Mouse (Mus musculus) neural tube, embryonic 15.5 days (tissue): ENCODE data around the gene Slc18b1. TPM values are rescaled to one million over a fixed set of nuclear protein-coding genes. Genes with fewer than 3 reads are reported as not detected.

Source experiments
- ATAC-seq: fragments of 200-750 bp; cut with Nextera tagmentation; 2 replicates; pipeline ENCODE4 v1.8.0; 2017; ENCODE audit warnings: mild to moderate bottlenecking, moderate TSS enrichment, moderate library complexity; ENCODE audit not compliant: low FRiP score
- H3K27ac ChIP-seq: fragments of 300-500 bp; sonication (generic); replicated peaks from 2 replicates; pipeline ENCODE4 v1.5.1; 2015; ENCODE audit warnings: mild to moderate bottlenecking, inconsistent platforms
- H3K27me3 ChIP-seq: fragments of 300-500 bp; sonication (generic); replicated peaks from 2 replicates; pipeline ENCODE4 v1.6.1; 2015; ENCODE audit warnings: inconsistent platforms
- H3K36me3 ChIP-seq: fragments of 300-500 bp; sonication (generic); 2 replicates; pipeline ENCODE4 v1.6.1; 2015; ENCODE audit warnings: inconsistent platforms
- H3K4me1 ChIP-seq: fragments of 300-500 bp; sonication (generic); 2 replicates; pipeline ENCODE4 v1.6.1; 2015; ENCODE audit warnings: inconsistent platforms
- H3K4me2 ChIP-seq: fragments of 300-500 bp; sonication (generic); 2 replicates; pipeline ENCODE4 v1.6.1; 2015; ENCODE audit warnings: inconsistent platforms, mild to moderate bottlenecking, moderate library complexity
- H3K4me3 ChIP-seq: fragments of 300-500 bp; sonication (generic); replicated peaks from 2 replicates; pipeline ENCODE4 v1.5.1; 2015; ENCODE audit warnings: mild to moderate bottlenecking, inconsistent platforms
- H3K9ac ChIP-seq: fragments of 300-500 bp; sonication (generic); replicated peaks from 2 replicates; pipeline ENCODE4 v1.6.1; 2015; ENCODE audit warnings: mild to moderate bottlenecking, inconsistent platforms
- H3K9me3 ChIP-seq: fragments of 300-500 bp; sonication (generic); replicated peaks from 2 replicates; pipeline ENCODE4 v1.6.1; 2016; ENCODE audit warnings: inconsistent platforms
- WGBS: fragments of 180-500 bp; shearing (Covaris S2); methylation state at CpG from one replicate; pipeline ENCODE4 v1.1.7; 2015; ENCODE audit warnings: mixed read lengths; 5-methylcytosine and 5-hydroxymethylcytosine counted together
- polyA plus RNA-seq: library from polyadenylated mRNA; unstranded; fragments of >200 nt; fragmentation: Nextera tagmentation; extraction: Ambion mirVana; gene quantifications from 2 replicates; pipeline ENCODE4 v1.2.1, GENCODE M21; 2015

Slc18b1 gene
- polyA plus RNA-seq, 1 experiment from 2014 or later, result 21.1 TPM

- Histone ChIP-seq H3K4me1 (no peaks in the 10 kb centered on the region), H3K27me3 (no peaks in the 10 kb centered on the region), H3K36me3 (peaks cover 13% of the 10 kb centered on the region; the same call in 1 of the 2 replicates), H3K9me3 (no peaks in the 10 kb centered on the region), H3K4me3 (no peak overlapping the region), H3K27ac (no peak overlapping the region), H3K9ac (no peak overlapping the region), H3K4me2 (no peak overlapping the region)
- ATAC-seq, result 0 out of 2 replicates have a peak, but pooled peaks have one; percentile 17
These were observed 15.6 kb downstream of the Slc18b1 start for GRCm38 (mm10) chr10:23812438-23812759.

DNA sequence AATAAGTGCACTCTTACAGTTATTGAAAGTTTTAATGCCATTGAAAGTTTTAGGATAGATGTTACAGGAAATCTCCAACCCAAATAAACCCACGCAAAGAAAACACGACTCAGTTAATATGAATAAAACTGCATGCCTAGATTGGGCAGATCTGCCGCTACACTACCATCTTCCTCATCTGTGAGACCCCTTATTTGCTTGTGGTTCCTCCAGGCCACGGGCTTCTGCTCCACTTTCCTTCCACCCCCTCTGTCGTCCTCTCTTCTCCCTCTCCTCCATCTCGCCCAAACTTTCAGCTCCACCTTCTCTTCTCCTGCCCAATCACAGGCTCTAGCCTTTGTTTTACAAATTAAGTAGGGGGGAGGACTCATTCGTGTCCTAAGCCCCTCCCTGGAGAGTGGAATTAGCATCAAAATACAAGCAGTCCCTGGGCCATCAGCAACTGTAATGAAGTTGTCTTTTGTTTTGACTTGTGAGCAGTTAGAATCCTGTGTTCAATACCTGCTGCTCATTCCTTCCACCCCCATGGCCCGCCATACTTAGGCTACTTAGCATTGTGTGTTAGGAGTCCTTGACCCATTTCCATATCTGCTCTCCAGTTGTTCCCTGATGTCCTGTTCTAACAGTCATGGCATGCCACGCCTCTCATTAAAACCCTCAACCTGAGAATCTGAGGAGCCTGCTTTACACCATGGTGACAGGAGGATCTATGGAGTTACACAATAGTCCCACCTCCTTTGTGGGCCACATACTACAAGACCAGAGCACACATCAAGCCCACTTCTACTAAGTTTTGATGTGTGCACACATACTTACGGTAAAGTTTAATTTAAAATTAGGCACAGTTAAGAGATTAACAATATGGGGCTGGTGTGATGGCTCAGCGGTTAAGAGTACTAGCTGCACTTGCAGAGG, 16.3 kb downstream of the Slc18b1 start:
- H3K4me1 ChIP-seq, result no peaks in the 10 kb centered on the region
- 55% methylated on average over 11 of the region's 11 CpGs for WGBS
- no peak overlapping the region for H3K4me3 ChIP-seq
- H3K9me3 ChIP-seq, result no peaks in the 10 kb centered on the region
- H3K4me2 ChIP-seq, result no peak overlapping the region
- ATAC-seq, result no peak
- no peak overlapping the region for H3K27ac ChIP-seq
- H3K9ac ChIP-seq, result no peak overlapping the region
- H3K36me3 ChIP-seq, result peaks cover 13% of the 10 kb centered on the region; the same call in 1 of the 2 replicates
- H3K27me3 ChIP-seq, result no peaks in the 10 kb centered on the region

- no peak; the same call in 1 of the 2 replicates for ATAC-seq
- 60% methylated on average over 1 of the region's 1 CpGs for WGBS
These were observed 18.4 kb downstream of the Slc18b1 start for GRCm38 (mm10) chr10:23815168-23815567.

DNA sequence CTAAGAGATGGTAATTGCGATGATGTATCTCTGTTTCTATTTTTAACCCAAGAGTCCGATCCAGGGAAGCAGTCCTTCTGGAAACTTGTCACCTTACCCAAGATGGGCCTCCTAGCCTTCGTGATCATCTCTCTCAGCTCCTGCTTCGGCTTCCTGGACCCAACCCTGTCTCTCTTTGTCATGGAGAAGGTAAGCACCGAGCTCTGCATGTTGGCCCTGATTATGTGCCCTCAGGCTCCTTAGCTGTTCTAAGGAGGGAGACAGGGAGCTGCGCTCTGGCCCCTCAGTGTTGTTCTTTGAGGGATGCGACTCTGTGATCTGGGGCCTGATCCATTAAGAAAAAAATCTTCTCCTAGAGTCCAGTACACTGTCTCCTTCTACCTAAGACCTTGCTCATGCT, 19.5 kb downstream of the Slc18b1 start:
- no peaks in the 10 kb centered on the region for H3K27me3 ChIP-seq
- peaks cover 34% of the 10 kb centered on the region; the same call in 1 of the 2 replicates for H3K36me3 ChIP-seq
- H3K4me2 ChIP-seq, result no peak overlapping the region
- no peaks in the 10 kb centered on the region for H3K4me1 ChIP-seq
- H3K9me3 ChIP-seq, result no peaks in the 10 kb centered on the region
- WGBS, result 94% methylated on average over 7 of the region's 7 CpGs
- H3K27ac ChIP-seq, result no peak overlapping the region
- no peak for ATAC-seq
- H3K9ac ChIP-seq, result no peak overlapping the region
- no peak overlapping the region for H3K4me3 ChIP-seq

More at GRCm38 (mm10) chr10:23815168-23815567, 18.4 kb downstream of the Slc18b1 start:
- Histone ChIP-seq H3K9ac (no peak overlapping the region), H3K36me3 (peaks cover 29% of the 10 kb centered on the region; the same call in 1 of the 2 replicates), H3K4me1 (no peaks in the 10 kb centered on the region), H3K4me2 (no peak overlapping the region), H3K9me3 (no peaks in the 10 kb centered on the region), H3K27ac (no peak overlapping the region), H3K4me3 (no peak overlapping the region), H3K27me3 (no peaks in the 10 kb centered on the region)

GRCm38 (mm10) chr10:23826516-23826915, 29.7 kb downstream of the Slc18b1 start:
- no peak overlapping the region for H3K4me3 ChIP-seq
- 88% methylated on average over 7 of the region's 7 CpGs for WGBS
- H3K27me3 ChIP-seq, result no peaks in the 10 kb centered on the region
- no peak overlapping the region for H3K4me2 ChIP-seq
- H3K9me3 ChIP-seq, result no peaks in the 10 kb centered on the region
- H3K4me1 ChIP-seq, result no peaks in the 10 kb centered on the region
- H3K36me3 ChIP-seq, result peaks cover 61% of the 10 kb centered on the region
- H3K27ac ChIP-seq, result no peak overlapping the region
- no peak for ATAC-seq
- no peak overlapping the region for H3K9ac ChIP-seq

- 82% methylated on average over 9 of the region's 9 CpGs for WGBS
- Histone ChIP-seq H3K4me3 (no peak overlapping the region), H3K27me3 (no peaks in the 10 kb centered on the region), H3K9me3 (no peaks in the 10 kb centered on the region), H3K4me1 (no peaks in the 10 kb centered on the region), H3K36me3 (no peaks in the 10 kb centered on the region), H3K27ac (no peak overlapping the region), H3K4me2 (no peak overlapping the region), H3K9ac (no peak overlapping the region)
- no peak for ATAC-seq
These were observed 39.5 kb downstream of the Slc18b1 start for GRCm38 (mm10) chr10:23836003-23836964.

DNA sequence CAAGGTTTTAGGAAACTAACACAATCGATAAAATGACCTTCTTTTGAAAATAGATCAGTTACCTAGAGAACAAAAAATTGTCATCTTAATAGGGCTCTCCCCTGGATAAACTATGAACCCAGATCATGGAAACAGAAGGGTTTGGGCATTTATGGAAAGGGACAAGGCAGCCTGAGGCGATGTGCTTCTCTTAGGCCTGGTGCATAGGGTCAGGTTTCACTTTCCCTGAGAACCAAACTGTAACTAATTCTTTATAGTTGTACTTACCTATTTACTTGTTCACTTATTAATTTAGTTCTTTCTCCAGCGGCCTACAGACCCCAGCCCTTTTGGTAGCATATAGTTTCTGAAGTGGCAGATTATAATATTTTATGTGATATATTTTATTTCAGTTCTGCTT, 40.3 kb downstream of the Slc18b1 start:
- Histone ChIP-seq H3K4me3 (no peak overlapping the region), H3K27me3 (no peaks in the 10 kb centered on the region), H3K4me1 (no peaks in the 10 kb centered on the region), H3K4me2 (no peak overlapping the region), H3K9me3 (no peaks in the 10 kb centered on the region), H3K36me3 (no peaks in the 10 kb centered on the region), H3K9ac (no peak overlapping the region), H3K27ac (no peak overlapping the region)
- no peak for ATAC-seq
- WGBS, result 81% methylated on average over 3 of the region's 3 CpGs

DNA sequence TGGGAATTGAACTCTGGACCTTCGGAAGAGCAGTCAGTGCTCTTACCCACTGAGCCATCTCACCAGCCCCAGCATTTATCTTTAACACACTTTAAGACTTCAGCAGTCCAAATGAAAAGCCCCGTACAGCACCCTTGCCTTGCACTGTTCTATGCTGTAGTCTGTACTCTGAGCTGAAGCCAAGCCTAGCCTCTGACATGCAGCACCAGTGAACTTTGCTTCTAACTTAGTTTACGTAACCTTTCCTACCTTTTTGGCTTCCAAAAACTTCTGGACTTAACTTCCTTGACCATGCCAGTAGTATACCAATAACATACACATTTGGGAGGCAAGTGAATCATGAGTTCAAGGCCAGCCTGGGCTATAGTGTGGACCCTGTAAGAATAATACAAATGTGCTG, 42.1 kb downstream of the Slc18b1 start:
- no peaks in the 10 kb centered on the region for H3K4me1 ChIP-seq
- no peaks in the 10 kb centered on the region for H3K9me3 ChIP-seq
- H3K4me3 ChIP-seq, result no peak overlapping the region
- no peak overlapping the region for H3K9ac ChIP-seq
- no peaks in the 10 kb centered on the region for H3K27me3 ChIP-seq
- no peak overlapping the region for H3K27ac ChIP-seq
- WGBS, result 90% methylated on average over 3 of the region's 3 CpGs
- H3K36me3 ChIP-seq, result no peaks in the 10 kb centered on the region
- no peak overlapping the region for H3K4me2 ChIP-seq
- ATAC-seq, result no peak

DNA sequence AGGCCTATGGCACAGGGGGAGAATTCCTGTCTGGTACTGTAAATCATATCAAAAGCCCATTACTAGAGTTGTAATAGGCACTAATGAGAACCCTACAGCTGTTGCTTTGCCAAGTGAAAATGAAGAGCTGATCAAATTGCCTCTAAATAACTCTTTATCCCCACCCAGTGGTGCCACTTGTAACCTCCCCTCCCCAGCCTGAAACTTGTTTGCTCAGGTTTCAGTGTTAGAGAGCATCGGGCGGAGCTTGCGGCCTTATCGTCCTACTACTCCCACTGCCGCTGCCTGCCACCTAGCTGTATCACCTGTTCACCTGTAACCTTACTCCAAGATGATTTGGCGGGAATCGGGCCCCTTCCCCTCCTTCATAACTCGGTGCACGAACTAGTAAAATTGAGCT, 42.6 kb downstream of the Slc18b1 start:
- no peak for ATAC-seq
- Histone ChIP-seq H3K27me3 (no peaks in the 10 kb centered on the region), H3K4me1 (no peaks in the 10 kb centered on the region), H3K36me3 (no peaks in the 10 kb centered on the region), H3K9me3 (no peaks in the 10 kb centered on the region), H3K4me2 (no peak overlapping the region), H3K4me3 (no peak overlapping the region), H3K9ac (no peak overlapping the region), H3K27ac (no peak overlapping the region)
- 52% methylated on average over 9 of the region's 9 CpGs for WGBS

GRCm38 (mm10) chr10:23840496-23840895, 43.7 kb downstream of the Slc18b1 start:
- 84% methylated on average over 4 of the region's 4 CpGs for WGBS

DNA sequence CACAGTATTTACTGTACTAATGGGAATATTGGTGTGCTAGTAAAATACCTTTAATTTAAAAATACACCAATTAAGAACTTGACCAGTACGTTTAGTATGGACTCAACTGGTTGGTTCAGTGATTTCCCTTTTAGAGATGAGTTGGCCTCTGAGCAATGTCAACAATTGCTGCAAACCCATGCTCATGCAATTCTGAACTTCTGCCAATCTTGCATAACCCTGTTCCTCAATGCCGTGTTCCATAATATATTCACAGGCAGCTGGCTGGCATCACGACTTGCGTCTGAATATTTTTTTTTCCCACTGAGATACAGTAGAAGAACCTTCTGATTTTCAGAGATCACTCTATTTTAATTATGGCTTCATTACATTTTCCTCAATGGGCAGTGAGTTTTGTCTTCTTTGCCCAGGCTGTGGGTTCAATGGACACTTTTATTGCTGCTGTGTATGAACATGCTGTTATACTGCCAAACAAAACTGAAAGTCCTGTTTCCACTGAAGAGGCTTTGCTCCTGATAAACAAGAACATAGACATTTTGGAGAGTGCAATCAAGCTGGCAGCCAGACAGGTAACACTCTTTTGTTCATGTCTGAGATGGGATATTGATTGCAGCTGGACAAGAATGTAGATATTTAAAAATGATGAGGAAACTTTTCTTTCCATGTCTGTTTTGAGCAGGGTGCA, 54.6 kb downstream of the Slc18b1 start, which contains the start of gene Vnn3:
TSS of gene Vnn3 (plus strand) at position 235 of the 685 bp plus-strand sequence.
- no peak within 1 kb of the TSS for H3K27ac ChIP-seq
- no peaks in the 10 kb centered on the region for H3K36me3 ChIP-seq
- H3K4me1 ChIP-seq, result no peaks in the 10 kb centered on the region
- H3K4me3 ChIP-seq, result no peak within 1 kb of the TSS
- no peak within 1 kb of the TSS for H3K4me2 ChIP-seq
- WGBS, result 88% methylated on average over 4 of the region's 4 CpGs
- H3K9ac ChIP-seq, result no peak within 1 kb of the TSS
- no peak for ATAC-seq
- H3K27me3 ChIP-seq, result no peaks in the 10 kb centered on the region
- no peaks in the 10 kb centered on the region for H3K9me3 ChIP-seq

More at GRCm38 (mm10) chr10:23840496-23840895, 43.7 kb downstream of the Slc18b1 start:
- no peak overlapping the region for H3K4me2 ChIP-seq
- ATAC-seq, result no peak
- H3K4me3 ChIP-seq, result no peak overlapping the region
- no peak overlapping the region for H3K27ac ChIP-seq
- H3K27me3 ChIP-seq, result no peaks in the 10 kb centered on the region
- no peaks in the 10 kb centered on the region for H3K4me1 ChIP-seq
- H3K36me3 ChIP-seq, result no peaks in the 10 kb centered on the region
- H3K9me3 ChIP-seq, result no peaks in the 10 kb centered on the region
- no peak overlapping the region for H3K9ac ChIP-seq
